Mouse (Mus musculus) cerebellum, adult 2 months (tissue): ENCODE data around the gene Tmc4.

Experiments
- CTCF ChIP-seq: fragments of 200-500 bp; IDR thresholded peaks from 2 replicates; pipeline ENCODE4 v1.5.1; 2011; ENCODE audit warnings: low read depth, mild to moderate bottlenecking, control low read depth, low read length, moderate library complexity, borderline replicate concordance; ENCODE audit not compliant: insufficient read depth
- POLR2A ChIP-seq: fragments of 200-500 bp; IDR thresholded peaks from 2 replicates; pipeline ENCODE4 v1.6.1; 2011; ENCODE audit warnings: low read length, control low read depth, borderline replicate concordance; ENCODE audit not compliant: insufficient read depth

DNA sequence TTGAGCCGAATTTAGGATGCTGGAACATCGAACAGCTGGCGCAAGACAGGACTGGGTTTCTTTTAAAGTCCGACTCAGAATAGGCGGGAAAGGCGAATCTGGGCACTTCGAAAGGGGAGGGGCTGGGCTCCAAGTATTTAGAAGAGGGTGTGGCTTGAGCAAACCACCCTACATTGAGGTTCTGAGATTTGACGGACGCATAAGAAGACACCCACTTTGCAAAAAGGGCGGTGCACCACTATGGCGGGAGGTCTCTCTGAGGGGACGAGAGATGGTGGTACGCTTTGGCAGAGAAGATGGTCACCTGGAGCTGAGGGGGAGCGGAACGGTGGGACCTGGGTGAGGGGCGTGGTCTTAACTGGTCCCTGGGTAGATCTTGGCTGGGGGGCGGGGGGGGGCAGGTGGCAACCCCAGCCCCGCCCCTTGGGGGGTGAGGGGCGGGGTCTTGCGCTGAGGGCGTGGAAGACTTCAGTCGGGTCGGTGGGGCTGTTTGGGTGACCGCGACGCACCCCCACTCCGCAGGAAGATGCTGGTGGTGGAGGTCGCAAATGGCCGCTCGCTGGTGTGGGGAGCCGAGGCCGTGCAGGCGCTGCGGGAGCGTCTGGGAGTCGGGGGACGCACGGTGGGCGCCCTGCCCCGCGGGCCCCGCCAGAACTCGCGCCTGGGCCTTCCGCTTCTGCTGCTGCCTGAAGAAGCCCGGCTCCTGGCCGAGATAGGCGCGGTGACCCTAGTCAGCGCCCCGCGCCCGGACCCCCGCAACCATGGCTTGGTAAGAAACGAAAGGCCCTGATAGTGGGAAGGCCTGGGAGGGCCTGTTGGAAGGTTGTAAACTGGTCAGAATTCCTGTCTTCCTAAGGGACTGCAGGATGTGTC lies 17.0 kb upstream of the Tmc4 start:
- TF ChIP-seq CTCF: no peak
- TF ChIP-seq POLR2A: no peak
